Mouse (Mus musculus): Measurements from ENCODE around the gene Gkn2. TPM values are rescaled to one million over a fixed set of nuclear protein-coding genes. Genes with fewer than 3 reads are reported as not detected.

The Gkn2 gene
- polyA plus RNA-seq, 1 experiment from 2014 or later = not detected

DNA sequence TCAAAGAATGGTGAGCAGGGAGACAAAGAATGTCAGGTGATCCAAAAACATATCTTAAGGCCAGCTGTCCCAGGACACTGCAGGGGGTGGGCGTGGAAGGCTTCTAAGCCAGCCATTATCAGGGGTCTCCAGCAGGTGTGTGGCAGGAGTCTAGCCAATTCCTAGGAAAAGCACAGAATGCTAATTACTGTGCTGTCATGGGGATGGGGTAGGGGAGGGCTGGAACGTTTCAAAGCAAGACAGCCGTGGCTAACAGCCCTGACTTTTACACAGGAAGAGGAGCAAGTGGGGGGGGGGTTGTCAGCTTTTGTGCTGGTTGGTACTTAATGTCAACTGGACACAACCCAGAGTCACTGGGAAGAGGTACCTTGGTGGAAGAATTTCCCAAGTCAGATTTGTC, 38.9 kb downstream of the Gkn2 start:
- H3K4me3 ChIP-seq (replicated peaks) = no peak overlapping the region
- 34% methylated on average over 3 of the region's 3 CpGs for WGBS
- no peak overlapping the region for H3K4me2 ChIP-seq (replicated peaks)
- no peaks in the 10 kb centered on the region for H3K4me1 ChIP-seq (replicated peaks)
- no peak overlapping the region for H3K27ac ChIP-seq
- ATAC-seq = no peak
- no peaks in the 10 kb centered on the region for H3K36me3 ChIP-seq
- no peaks in the 10 kb centered on the region for H3K9me3 ChIP-seq
- H3K27me3 ChIP-seq = no peaks in the 10 kb centered on the region
- H3K9ac ChIP-seq (replicated peaks) = no peak overlapping the region

DNA sequence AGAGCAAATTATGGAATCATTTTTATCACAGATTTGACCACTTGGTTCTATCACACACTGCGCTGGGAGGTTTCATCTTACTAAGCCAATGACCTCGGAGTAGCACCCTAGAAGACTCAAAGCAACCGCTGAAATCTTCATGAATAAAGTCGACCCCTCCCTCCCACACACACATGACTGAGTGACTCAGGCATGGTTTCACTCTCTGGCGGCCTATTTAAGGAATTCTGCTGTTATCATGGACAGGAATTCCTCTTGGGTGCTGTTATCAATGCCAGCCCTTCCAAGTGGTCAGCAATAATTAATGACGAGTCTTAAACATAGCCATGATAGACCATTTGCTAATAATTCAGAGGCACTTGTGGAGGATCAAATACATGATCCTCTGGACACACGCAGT, 49.1 kb downstream of the Gkn2 start:
- H3K4me3 ChIP-seq (replicated peaks) = no peak overlapping the region
- WGBS = 87% methylated on average over 7 of the region's 7 CpGs
- ATAC-seq = no peak
- no peak overlapping the region for H3K9ac ChIP-seq (replicated peaks)
- peaks cover 5% of the 10 kb centered on the region; the same call in 1 of the 2 replicates for H3K4me1 ChIP-seq (replicated peaks)
- no peak overlapping the region for H3K4me2 ChIP-seq (replicated peaks)
- H3K9me3 ChIP-seq = no peaks in the 10 kb centered on the region
- no peaks in the 10 kb centered on the region for H3K27me3 ChIP-seq
- no peaks in the 10 kb centered on the region for H3K36me3 ChIP-seq
- H3K27ac ChIP-seq = no peak overlapping the region

DNA sequence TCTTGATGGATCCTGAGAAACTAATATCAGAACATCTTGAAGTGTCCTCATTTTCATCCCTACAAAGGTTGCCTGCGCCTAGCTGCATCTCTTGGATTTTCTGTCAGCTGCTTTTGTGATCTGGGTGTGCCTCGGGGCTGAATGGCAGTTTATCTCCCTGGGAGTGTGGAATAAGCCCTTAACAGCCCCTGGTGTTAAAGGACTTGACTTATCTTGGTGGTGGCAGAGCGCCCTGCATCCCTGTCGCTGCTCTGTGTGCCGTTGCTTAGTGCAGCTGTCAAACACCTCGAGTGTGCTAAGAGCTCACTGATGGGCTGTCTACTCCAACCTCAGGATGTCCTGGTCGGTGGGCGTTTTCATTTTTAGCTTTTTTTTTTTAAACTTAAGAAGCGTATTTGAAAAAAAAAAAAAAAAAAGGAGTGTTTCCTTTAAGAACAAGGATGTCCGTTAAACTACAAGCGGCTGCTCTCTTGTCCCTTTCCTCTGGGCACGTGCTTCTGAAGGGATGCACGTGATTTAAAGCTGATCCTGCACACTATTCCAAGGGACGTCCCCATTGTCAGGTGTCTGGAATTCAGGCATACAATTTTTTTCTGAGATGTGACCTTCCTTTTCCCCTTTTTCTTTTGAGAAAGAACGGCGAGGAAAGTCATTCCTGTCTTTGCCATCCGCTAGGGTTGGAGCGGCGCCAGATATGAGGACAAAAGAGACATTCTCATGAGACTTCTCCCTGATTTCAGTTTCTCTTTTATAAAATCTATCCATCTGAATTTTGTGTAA, 51.1 kb downstream of the Gkn2 start:
- Histone ChIP-seq H3K27ac (no peak overlapping the region), H3K4me3 (replicated peaks) (no peak overlapping the region), H3K9ac (replicated peaks) (0 out of 2 replicates have a peak overlapping the region, but pooled peaks have one; percentile 23), H3K4me2 (replicated peaks) (no peak overlapping the region), H3K9me3 (no peaks in the 10 kb centered on the region), H3K36me3 (no peaks in the 10 kb centered on the region), H3K27me3 (no peaks in the 10 kb centered on the region), H3K4me1 (replicated peaks) (peaks cover 5% of the 10 kb centered on the region; the same call in 1 of the 2 replicates)
- WGBS = 62% methylated on average over 19 of the region's 19 CpGs
- ATAC-seq = no peak

DNA sequence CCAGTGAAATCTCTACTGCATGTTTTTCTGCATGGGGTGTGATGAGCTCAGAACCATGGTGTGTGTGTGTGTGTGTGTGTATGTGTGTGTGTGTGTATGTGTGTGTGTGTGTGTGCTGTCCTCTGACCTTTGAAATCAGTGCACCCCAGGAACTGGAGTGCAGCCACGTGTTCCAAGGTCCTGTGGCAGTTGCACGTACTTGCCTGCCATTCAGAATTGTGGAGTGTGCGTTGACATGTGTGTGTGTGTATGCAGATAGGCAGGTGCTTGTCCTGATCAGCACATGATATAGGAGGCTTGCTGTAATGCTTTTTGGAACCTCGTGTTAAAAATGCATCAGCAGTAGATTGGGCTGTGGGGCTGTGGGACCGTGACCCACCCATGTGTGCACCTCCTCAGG, 53.8 kb downstream of the Gkn2 start:
- no peak for ATAC-seq
- Histone ChIP-seq H3K4me2 (replicated peaks) (no peak overlapping the region), H3K9ac (replicated peaks) (no peak overlapping the region), H3K27ac (no peak overlapping the region), H3K9me3 (no peaks in the 10 kb centered on the region), H3K4me3 (replicated peaks) (no peak overlapping the region), H3K4me1 (replicated peaks) (peaks cover 5% of the 10 kb centered on the region; the same call in 1 of the 2 replicates), H3K36me3 (no peaks in the 10 kb centered on the region), H3K27me3 (no peaks in the 10 kb centered on the region)
- WGBS = 78% methylated on average over 5 of the region's 5 CpGs

DNA sequence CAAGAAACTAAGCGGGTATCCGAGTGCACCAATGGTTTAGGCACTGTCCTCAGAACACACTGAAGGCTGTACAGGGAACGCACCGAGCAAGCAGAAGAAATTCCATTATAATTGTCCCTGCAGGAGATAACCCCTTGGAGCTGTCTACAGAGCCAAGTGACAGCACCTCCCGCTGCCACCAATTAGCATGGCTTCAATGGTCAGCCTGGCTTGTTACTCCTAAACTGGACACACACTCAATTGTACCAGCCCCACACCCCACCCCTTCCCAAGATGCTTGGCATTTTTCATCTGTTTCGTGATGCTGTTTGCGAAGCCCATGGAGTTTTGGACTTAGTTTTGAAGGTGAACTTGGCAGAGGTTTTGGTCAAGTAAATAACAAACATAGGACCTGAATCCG, 54.5 kb downstream of the Gkn2 start:
- Histone ChIP-seq H3K27ac (no peak overlapping the region), H3K9ac (replicated peaks) (no peak overlapping the region), H3K9me3 (no peaks in the 10 kb centered on the region), H3K27me3 (no peaks in the 10 kb centered on the region), H3K4me1 (replicated peaks) (peaks cover 5% of the 10 kb centered on the region; the same call in 1 of the 2 replicates), H3K36me3 (no peaks in the 10 kb centered on the region), H3K4me2 (replicated peaks) (no peak overlapping the region), H3K4me3 (replicated peaks) (no peak overlapping the region)
- 64% methylated on average over 8 of the region's 8 CpGs for WGBS
- no peak for ATAC-seq

DNA sequence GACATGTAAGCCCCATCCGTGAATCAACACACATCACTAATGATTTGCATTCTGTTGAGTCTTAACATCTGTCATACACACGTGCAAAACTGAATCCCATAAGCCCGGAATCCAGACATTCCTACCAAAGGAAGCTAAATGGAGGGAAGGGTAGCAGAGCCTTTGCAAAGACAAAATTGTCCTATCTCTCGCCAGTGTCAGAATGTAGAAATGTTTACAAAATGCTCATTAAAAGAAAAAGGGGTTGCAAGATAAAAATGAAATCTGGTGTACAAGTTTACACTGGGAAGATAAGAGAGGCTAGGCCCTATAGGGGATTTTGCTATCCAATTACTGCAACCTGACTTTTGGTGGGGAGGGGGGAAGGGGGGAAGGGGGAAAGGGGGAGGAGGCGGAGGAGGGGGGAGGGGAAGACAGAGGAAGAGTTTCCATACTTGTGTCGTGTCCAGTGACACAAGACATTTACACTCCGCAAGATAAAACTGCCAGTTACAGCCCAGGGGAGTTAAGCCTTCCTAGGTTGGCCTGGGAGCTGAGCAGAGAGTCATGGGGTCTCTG, 55.4 kb downstream of the Gkn2 start, which contains the start of gene Bmp10:
Gene Bmp10 (plus strand): TSS at position 508 of the 558 bp plus-strand sequence.
- Histone ChIP-seq H3K36me3 (no peaks in the 10 kb centered on the region), H3K27me3 (no peaks in the 10 kb centered on the region), H3K9me3 (no peaks in the 10 kb centered on the region), H3K4me2 (replicated peaks) (no peak within 1 kb of the TSS), H3K9ac (replicated peaks) (no peak within 1 kb of the TSS), H3K27ac (no peak within 1 kb of the TSS), H3K4me3 (replicated peaks) (no peak within 1 kb of the TSS), H3K4me1 (replicated peaks) (peaks cover 5% of the 10 kb centered on the region; the same call in 1 of the 2 replicates)
- WGBS = 79% methylated on average over 7 of the region's 7 CpGs
- no peak for ATAC-seq

Other genes starting within 250 kb of the Gkn2 start
- 2.9 and 3.0 TPM in 2 replicates for gene Antxr1, start 37.5 kb upstream of the Gkn2 start, polyA plus RNA-seq (2015; fragmentation: Nextera tagmentation; extraction: Ambion mirVana)
- not detected in 2 replicates for gene Gkn1, start 22.4 kb upstream of the Gkn2 start, polyA plus RNA-seq (2015; fragmentation: Nextera tagmentation; extraction: Ambion mirVana)
- gene Gkn3, start 15.6 kb downstream of the Gkn2 start, polyA plus RNA-seq (2015; fragmentation: Nextera tagmentation; extraction: Ambion mirVana) = 0.38 TPM in 1 of 2 replicates, not detected in the other
- not detected in 2 replicates for gene Bmp10, start 55.6 kb downstream of the Gkn2 start, polyA plus RNA-seq (2015; fragmentation: Nextera tagmentation; extraction: Ambion mirVana)
- gene Arhgap25, start 159.9 kb downstream of the Gkn2 start, polyA plus RNA-seq (2015; fragmentation: Nextera tagmentation; extraction: Ambion mirVana) = 1.2 and 1.5 TPM in 2 replicates
- 2.1 and 2.5 TPM in 2 replicates for gene Prokr1, start 217.4 kb downstream of the Gkn2 start, polyA plus RNA-seq (2015; fragmentation: Nextera tagmentation; extraction: Ambion mirVana)

Data from midbrain, embryonic 13.5 days (tissue).